Mouse (Mus musculus): ENCODE results near the gene Xdh.

GRCm38 (mm10) chr17:73944661-73945060 is 5.3 kb downstream of the Xdh start:
- TF ChIP-seq CTCF (IDR thresholded peaks at IDR 0.05; ENCODE audit: low read depth, low read length) (no peak), POLR2A (IDR thresholded peaks at IDR 0.05; ENCODE audit: insufficient read depth, low read length) (no peak), EP300 (IDR thresholded peaks at IDR 0.05; ENCODE audit: insufficient read depth, low read depth, low read length) (no peak)
